Mouse (Mus musculus) spleen, postnatal 10 days (tissue): ENCODE data around the gene Scamp4.

ENCODE experiments used
- DNase-seq, 2 experiments: peaks; one replicate each; pipeline ENCODE4 v3.0.0; 2021 to 2022; ENCODE audit warnings: low spot score in 2 of 2

The Scamp4 gene

GRCm38 (mm10) chr10:80653156-80653720, 50.6 kb downstream of the Scamp4 start:
- DNase-seq, result no peak

- DNase-seq, result no peak
These were observed 52.2 kb downstream of the Scamp4 start for GRCm38 (mm10) chr10:80654866-80655265.

- no peak for DNase-seq
These were observed 52.9 kb downstream of the Scamp4 start for GRCm38 (mm10) chr10:80655406-80656129.

GRCm38 (mm10) chr10:80656130-80656862, 53.6 kb downstream of the Scamp4 start:
- DNase-seq, result peak; percentile 97 to 99

GRCm38 (mm10) chr10:80656863-80657623, 54.4 kb downstream of the Scamp4 start, which contains the start of gene Btbd2:
Gene Btbd2, minus strand, starts transcription at chr10:80657071.
- DNase-seq, result peak in 1 of 2 experiments; percentile 70

- no peak for DNase-seq
These were observed 55.6 kb downstream of the Scamp4 start for GRCm38 (mm10) chr10:80658194-80658840.

- peak in 1 of 2 experiments; percentile 53 for DNase-seq
These were observed 56.1 kb downstream of the Scamp4 start for GRCm38 (mm10) chr10:80658841-80659202.

- peak; percentile 77 to 90 for DNase-seq
These were observed 56.5 kb downstream of the Scamp4 start for GRCm38 (mm10) chr10:80659213-80659612.

GRCm38 (mm10) chr10:80661149-80661548, 58.5 kb downstream of the Scamp4 start:
- peak; percentile 67 to 88 for DNase-seq

GRCm38 (mm10) chr10:80663485-80664196, 61.0 kb downstream of the Scamp4 start:
- peak in 1 of 2 experiments; percentile 32 for DNase-seq

- peak; percentile 26 to 75 for DNase-seq
These were observed 61.7 kb downstream of the Scamp4 start for GRCm38 (mm10) chr10:80664197-80665015.

- DNase-seq, result peak in 1 of 2 experiments; percentile 39
These were observed 62.3 kb downstream of the Scamp4 start for GRCm38 (mm10) chr10:80665016-80665380.
